Mouse (Mus musculus): ENCODE results near the gene Tmem216. TPM values are rescaled to one million over a fixed set of nuclear protein-coding genes. Genes with fewer than 3 reads are reported as not detected.
"Not testable (repeated sequence)": the region's sequence is repeated elsewhere in the genome, so short reads cannot be mapped to it uniquely, and the experiment has no call there.

Tmem216 gene
- total RNA-seq, 2 experiments from 2014 or later = 9.0 to 19.9 TPM

- ATAC-seq (replicated peaks; ENCODE audit: low FRiP score, low TSS enrichment, poor library complexity, severe bottlenecking) = peak; percentile 92
These were observed 20.9 kb upstream of the Tmem216 start, which contains the start of the genes Cyb561a3 and Tmem138 for GRCm38 (mm10) chr19:10576690-10577561. Gene Cyb561a3 (plus strand): TSS chr19:10577172. Gene Tmem138 (minus strand): TSS chr19:10577362.

GRCm38 (mm10) chr19:10569627-10570026 lies 13.6 kb upstream of the Tmem216 start:
- ATAC-seq (replicated peaks; ENCODE audit: low FRiP score, low TSS enrichment, poor library complexity, severe bottlenecking) = no peak

- no peak for ATAC-seq (replicated peaks; ENCODE audit: low FRiP score, low TSS enrichment, poor library complexity, severe bottlenecking)
These were observed 9.2 kb upstream of the Tmem216 start for GRCm38 (mm10) chr19:10565217-10565616.

- peak; percentile 80 for ATAC-seq (replicated peaks; ENCODE audit: low FRiP score, low TSS enrichment, poor library complexity, severe bottlenecking)
These were observed 8.2 kb upstream of the Tmem216 start for GRCm38 (mm10) chr19:10564278-10564677.

- no peak for ATAC-seq (replicated peaks; ENCODE audit: low FRiP score, low TSS enrichment, poor library complexity, severe bottlenecking)
These were observed 6.3 kb upstream of the Tmem216 start for GRCm38 (mm10) chr19:10562351-10562750.

GRCm38 (mm10) chr19:10561558-10562314 lies 5.7 kb upstream of the Tmem216 start:
- ATAC-seq (replicated peaks; ENCODE audit: low FRiP score, low TSS enrichment, poor library complexity, severe bottlenecking) = no peak

GRCm38 (mm10) chr19:10560108-10560507 lies 4.1 kb upstream of the Tmem216 start:
- no peak for ATAC-seq (replicated peaks; ENCODE audit: low FRiP score, low TSS enrichment, poor library complexity, severe bottlenecking)

GRCm38 (mm10) chr19:10557837-10558375 lies 1.9 kb upstream of the Tmem216 start:
- ATAC-seq (replicated peaks; ENCODE audit: low FRiP score, low TSS enrichment, poor library complexity, severe bottlenecking) = not testable (repeated sequence)

GRCm38 (mm10) chr19:10557430-10557829 lies 1.4 kb upstream of the Tmem216 start:
- ATAC-seq (replicated peaks; ENCODE audit: low FRiP score, low TSS enrichment, poor library complexity, severe bottlenecking) = no peak

- ATAC-seq (replicated peaks; ENCODE audit: low FRiP score, low TSS enrichment, poor library complexity, severe bottlenecking) = no peak
These were observed 963 bp upstream of the Tmem216 start for GRCm38 (mm10) chr19:10557001-10557400.

- peak; percentile 59 for ATAC-seq (replicated peaks; ENCODE audit: low FRiP score, low TSS enrichment, poor library complexity, severe bottlenecking)
These were observed 16.6 kb downstream of the Tmem216 start for GRCm38 (mm10) chr19:10539454-10539853.

GRCm38 (mm10) chr19:10530082-10530481 lies 26.0 kb downstream of the Tmem216 start:
- no peak for ATAC-seq (replicated peaks; ENCODE audit: low FRiP score, low TSS enrichment, poor library complexity, severe bottlenecking)

GRCm38 (mm10) chr19:10525910-10526309 lies 30.1 kb downstream of the Tmem216 start, which contains the start of gene Sdhaf2:
Gene Sdhaf2 (minus strand): TSS chr19:10526142.
- 0 out of 2 replicates have a peak, but pooled peaks have one; percentile 29 for ATAC-seq (replicated peaks; ENCODE audit: low FRiP score, low TSS enrichment, poor library complexity, severe bottlenecking)

GRCm38 (mm10) chr19:10525106-10525901 lies 30.7 kb downstream of the Tmem216 start, which contains the start of gene Cpsf7:
Gene Cpsf7 (plus strand): TSS chr19:10525266.
- ATAC-seq (replicated peaks; ENCODE audit: low FRiP score, low TSS enrichment, poor library complexity, severe bottlenecking) = peak; percentile 82

- no peak for ATAC-seq (replicated peaks; ENCODE audit: low FRiP score, low TSS enrichment, poor library complexity, severe bottlenecking)
These were observed 31.3 kb downstream of the Tmem216 start for GRCm38 (mm10) chr19:10524784-10525105.

- peak; percentile 41 for ATAC-seq (replicated peaks; ENCODE audit: low FRiP score, low TSS enrichment, poor library complexity, severe bottlenecking)
These were observed 32.5 kb downstream of the Tmem216 start for GRCm38 (mm10) chr19:10523483-10524080.

GRCm38 (mm10) chr19:10521926-10522325 lies 34.1 kb downstream of the Tmem216 start:
- no peak for ATAC-seq (replicated peaks; ENCODE audit: low FRiP score, low TSS enrichment, poor library complexity, severe bottlenecking)

GRCm38 (mm10) chr19:10520355-10520754 lies 35.7 kb downstream of the Tmem216 start:
- no peak for ATAC-seq (replicated peaks; ENCODE audit: low FRiP score, low TSS enrichment, poor library complexity, severe bottlenecking)
